Mouse (Mus musculus): ENCODE results near the gene Cebpz. TPM values are rescaled to one million over a fixed set of nuclear protein-coding genes. Genes with fewer than 3 reads are reported as not detected.
A peak's percentile ranks its signal among the peaks of the same experiment; 100 is the strongest.

Gene Cebpz
- total RNA-seq, 1 experiment from 2014 or later, result 117 TPM

DNA sequence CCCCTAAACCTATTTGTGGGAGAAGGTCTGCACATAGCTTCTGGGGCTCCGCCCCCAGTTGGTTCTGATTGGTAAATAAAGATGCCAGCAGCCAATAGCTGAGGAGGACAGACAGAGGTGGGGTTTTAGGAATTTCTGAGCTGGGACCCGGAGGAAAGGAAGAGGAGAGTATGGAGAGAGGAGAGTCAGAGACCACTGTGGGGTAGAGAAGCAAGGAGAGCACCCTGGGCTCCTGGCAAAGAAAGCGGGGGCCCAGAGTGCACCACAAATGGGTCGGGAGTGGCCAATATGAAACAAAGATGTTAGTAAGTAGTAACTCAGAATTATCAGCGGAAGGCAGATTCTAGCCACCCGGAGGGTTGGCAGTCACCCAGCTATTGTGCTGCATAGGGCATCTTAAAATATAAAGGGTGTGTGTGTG lies 24.0 kb downstream of the Cebpz start:
- ATAC-seq (ENCODE audit: extremely low read depth, insufficient number of reproducible peaks, low FRiP score, poor library complexity, severe bottlenecking), result no peak

DNA sequence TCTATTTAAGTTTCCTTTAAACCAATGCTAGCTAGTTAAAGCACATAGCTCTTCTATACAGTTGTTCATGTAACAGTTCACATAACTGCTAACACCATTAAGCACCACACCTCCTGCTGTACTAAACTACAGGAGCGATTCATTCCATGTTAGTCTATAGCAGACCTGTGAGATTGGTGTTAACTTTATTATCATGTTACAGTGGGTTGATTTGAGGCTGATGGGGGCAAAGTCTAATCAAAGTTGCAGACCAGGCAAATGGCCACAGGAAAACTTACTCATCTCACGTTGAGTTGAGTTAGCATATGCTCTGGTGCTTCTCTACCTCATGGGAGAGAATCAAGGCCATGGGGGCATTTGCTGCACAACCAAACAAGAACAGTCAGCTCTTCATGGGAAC lies 27.5 kb downstream of the Cebpz start:
- ATAC-seq (ENCODE audit: extremely low read depth, insufficient number of reproducible peaks, low FRiP score, poor library complexity, severe bottlenecking), result no peak

DNA sequence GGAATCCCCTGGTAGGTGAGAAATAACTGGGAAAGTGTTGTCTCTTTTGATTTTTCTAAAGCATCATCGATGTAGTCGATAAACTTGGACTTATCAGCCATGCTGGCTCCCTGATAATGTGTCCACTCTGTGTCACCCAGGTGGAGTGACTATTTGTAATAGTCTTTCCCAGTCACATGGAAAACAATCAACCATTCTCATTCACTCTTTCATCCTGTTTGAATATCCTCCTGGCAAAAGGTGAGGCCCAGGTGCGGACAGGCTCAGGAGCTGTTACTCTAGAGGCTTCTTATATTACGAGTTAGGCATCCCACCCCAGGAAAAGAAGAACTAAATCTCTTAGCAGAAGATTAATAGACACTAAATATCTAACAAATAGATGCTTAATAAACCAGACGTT lies 30.0 kb downstream of the Cebpz start, which contains the start of gene Sult6b1:
Gene Sult6b1, minus strand, starts transcription at position 101 of the 400 bp plus-strand sequence.
- no peak for ATAC-seq (ENCODE audit: extremely low read depth, insufficient number of reproducible peaks, low FRiP score, poor library complexity, severe bottlenecking)

DNA sequence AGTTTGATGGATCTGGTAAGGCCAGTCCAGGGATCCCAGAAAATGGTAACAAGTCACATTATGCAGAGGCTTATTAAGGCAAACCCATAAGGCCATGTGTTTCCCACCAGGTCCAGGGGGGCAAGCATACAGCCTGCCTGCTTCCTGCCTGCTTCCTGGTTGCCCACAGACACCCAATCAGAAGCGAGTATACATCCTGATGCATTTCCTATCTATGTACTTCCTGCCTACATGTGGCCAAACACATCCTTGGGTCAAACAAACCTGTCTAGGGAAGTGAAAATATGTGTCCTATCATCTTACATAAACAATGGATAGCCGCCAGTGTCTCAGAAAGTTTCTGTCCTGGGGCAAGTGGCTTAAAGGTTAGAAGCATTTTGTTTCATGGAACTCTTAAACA lies 33.7 kb downstream of the Cebpz start:
- no peak for ATAC-seq (ENCODE audit: extremely low read depth, insufficient number of reproducible peaks, low FRiP score, poor library complexity, severe bottlenecking)

DNA sequence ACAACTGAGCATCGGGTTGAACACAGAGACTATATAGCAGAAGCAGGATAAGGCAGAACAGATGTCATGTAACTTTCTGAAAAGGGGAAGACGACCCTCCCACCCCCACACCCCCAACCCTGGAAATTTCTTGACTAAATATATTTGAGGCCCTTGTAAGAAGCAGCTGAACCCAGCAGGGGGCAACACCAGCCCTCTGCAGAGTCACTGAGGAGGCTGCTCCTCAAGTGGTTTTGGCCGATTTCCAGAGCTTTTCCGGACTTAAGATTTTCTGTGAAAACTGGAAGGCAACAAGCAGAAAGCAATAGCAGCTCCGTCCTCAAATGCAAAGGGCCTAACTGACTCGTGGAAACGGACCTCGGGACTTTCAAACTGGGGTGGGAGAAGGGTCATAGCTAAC lies 41.5 kb downstream of the Cebpz start:
- ATAC-seq (ENCODE audit: extremely low read depth, insufficient number of reproducible peaks, low FRiP score, poor library complexity, severe bottlenecking), result no peak

DNA sequence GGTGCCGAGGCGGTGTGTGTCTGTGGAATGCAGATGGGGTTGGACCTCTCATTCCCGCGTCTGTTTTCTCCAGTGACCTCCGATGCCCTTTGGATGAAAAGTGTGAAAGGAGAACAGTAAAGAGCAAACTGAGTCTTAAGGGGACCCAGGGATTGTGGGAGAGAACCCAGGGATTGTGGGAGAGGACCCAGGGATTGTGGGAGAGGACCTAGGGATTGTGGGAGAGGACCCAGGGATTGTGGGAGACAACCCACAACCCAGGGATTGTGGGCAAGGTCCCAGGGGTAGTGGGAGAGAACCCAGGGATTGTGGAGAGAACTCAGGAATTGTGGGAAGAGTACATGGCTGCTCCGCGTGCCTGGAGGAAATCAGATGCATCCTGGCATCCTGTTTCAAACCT lies 41.9 kb downstream of the Cebpz start:
- no peak for ATAC-seq (ENCODE audit: extremely low read depth, insufficient number of reproducible peaks, low FRiP score, poor library complexity, severe bottlenecking)

DNA sequence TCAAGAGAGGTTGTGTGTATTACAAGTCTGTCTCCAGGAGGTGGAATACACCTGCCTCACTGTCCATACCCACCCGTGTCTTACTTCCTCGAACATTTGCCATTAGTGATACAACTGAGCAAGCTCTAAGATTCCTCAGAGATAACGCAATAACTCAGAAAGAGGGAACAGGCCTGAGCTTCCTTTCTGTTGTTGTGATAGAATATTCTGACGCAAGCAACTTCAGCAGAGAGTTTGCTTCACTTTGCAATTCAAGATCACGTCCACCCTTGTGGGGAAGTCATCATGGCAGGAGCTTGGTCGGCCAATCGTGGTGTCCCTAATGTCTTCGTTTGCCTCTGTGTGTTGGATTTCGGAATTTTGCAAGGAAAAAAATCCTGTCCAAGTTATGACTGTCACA lies 45.8 kb downstream of the Cebpz start:
- peak; percentile 55; the same call in 1 of the 2 replicates for ATAC-seq (ENCODE audit: extremely low read depth, insufficient number of reproducible peaks, low FRiP score, poor library complexity, severe bottlenecking)

DNA sequence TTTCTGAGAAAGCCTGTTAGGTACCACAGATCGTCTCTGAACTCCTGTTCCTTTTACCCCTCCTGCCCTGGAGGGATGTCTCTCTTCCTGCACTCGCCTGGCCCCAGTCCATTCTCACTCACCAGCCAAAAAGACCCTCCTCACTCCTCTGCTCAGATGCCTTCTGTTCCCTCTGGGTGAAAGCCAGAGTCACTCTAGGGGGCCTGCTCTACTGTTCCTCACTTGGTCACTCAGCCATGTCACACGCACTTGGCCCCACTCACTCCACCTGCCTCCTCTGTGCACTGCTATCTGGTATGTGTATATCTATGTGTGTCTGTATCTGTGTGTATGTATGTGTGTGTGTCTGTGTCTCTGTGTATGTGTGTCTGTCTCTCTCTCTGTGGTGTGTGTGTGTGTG lies 47.7 kb downstream of the Cebpz start:
- no peak for ATAC-seq (ENCODE audit: extremely low read depth, insufficient number of reproducible peaks, low FRiP score, poor library complexity, severe bottlenecking)

DNA sequence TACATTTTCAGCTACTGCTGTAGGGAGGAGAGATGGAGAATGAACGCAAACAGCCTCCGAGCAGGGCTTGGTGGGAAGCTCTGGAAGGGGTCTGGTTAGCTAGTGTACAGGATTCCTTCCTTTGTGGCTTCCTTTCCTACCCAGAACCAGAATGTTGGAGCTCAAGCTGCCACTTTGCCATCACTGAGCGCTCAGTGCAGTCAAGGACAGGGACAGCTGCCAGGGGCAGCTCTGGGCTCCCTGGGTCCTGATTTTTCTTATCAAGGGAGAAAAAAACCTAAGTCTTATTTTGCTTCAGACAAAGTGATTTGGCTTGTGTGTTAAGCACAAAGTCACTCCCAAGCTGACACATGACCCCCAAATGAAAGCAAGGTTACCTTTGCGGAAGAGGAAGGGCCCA lies 48.3 kb downstream of the Cebpz start:
- no peak for ATAC-seq (ENCODE audit: extremely low read depth, insufficient number of reproducible peaks, low FRiP score, poor library complexity, severe bottlenecking)

DNA sequence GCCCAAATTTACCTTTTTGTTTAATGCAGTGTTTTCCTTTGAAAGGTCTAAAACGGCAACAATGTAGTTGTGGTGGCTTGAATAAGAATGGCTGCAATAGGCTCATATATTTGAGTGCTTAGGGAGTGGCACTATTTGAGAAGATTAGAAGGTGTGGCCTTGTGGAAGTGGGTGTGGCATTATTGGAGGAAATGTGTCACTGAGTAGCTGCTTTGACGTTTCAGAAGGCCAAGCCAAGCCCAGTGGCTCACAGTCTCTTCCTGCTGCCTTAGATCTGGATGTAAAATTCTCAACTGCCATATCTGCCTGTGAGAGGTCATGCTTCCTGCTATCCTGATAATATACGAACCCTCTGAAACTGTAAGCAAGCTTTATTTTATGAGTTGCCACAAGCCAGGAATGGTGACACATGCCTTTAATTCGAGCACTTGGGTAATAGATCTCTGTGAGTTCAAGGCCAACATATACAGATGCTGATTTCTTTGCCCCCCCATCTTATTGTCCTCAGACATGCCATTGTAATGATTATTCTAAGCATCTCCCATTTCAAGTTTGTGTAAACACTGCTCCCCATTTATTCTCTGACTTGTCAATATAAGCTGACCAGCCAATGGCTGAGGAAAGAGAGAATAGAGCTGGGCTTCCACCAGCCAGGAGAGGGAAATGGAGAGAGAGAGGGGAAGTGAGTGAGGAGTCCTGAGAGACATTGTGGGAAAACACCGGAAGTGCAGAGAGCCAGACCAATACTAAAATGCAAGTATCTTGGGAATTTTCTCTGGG lies 51.4 kb downstream of the Cebpz start:
- ATAC-seq (ENCODE audit: extremely low read depth, insufficient number of reproducible peaks, low FRiP score, poor library complexity, severe bottlenecking), result no peak

DNA sequence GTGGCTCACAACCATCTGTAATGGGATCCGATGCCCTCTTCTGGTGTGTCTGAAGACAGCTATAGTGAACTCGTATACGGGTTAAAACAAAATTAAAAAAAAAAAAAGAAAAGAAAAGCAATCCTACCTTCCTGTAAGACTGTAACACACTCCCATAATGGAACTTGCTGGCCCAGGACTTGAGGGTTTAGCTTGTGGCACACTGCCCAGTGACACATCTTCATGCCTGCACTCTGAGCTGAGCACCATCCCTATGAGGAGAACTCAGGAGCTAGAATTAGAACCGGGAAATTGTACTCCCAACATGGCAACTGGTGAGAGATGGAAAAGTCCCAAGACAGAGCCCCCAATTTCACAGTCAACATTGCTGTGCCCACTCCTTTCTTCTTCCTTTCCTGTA lies 53.6 kb downstream of the Cebpz start:
- ATAC-seq (ENCODE audit: extremely low read depth, insufficient number of reproducible peaks, low FRiP score, poor library complexity, severe bottlenecking), result no peak

DNA sequence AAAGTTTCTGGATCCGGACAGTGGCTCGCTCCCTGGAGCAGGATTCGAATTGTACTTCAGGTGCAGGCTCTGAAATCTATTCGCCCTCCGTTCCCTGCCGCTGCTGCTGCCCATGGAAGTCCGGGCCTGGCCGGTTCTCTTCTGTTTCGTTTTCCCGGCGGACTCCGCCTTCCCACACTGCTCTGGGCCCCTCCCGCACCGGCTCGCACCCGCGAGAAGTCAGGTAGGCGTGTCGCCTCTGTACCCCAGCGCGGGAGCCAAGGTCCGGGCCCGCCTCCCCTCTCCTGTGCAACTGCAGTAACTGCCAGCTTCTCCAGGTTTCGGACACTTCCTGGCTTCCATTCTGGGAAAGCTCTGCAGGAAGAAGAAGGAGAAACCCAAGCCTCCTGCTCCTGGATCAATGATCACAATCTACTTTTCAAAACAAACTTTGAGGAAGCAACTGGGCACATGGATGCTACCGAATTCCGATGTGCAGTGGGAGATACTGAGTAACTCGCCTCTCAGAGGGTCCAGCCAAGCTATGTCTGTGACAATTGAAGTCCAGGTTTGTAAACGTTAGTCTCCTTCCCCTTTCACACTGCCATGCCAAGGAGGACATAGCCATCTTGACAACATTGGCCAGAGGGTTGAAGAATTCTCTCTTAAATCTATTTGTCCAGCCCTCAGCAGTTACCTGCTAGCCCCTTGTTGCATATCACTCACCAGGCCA lies 54.3 kb downstream of the Cebpz start, which contains the start of gene Eif2ak2:
Gene Eif2ak2, minus strand, starts transcription at position 173 of the 712 bp plus-strand sequence.
- ATAC-seq (ENCODE audit: extremely low read depth, insufficient number of reproducible peaks, low FRiP score, poor library complexity, severe bottlenecking), result peak; percentile 69; the same call in 1 of the 2 replicates

DNA sequence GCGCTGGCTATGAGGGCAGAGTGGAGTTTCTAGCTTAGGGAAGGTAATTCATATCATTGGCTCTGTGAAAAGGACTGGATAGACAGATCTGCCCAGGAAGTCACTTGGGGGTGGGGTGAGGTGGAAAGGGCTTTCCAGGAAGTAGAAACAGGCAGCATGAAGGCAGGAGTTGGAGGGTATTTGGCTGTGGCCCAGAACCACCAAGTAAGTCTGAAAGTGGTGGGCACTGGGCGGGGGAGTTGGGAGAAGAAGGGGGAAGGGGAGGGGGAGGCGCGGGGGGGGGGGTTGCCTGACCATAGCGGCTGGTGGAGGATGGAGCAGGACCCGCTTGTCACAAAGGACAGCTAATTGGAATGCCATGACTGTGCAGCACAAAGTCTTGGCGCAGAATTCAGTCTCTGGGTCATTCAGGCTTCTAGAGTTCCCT lies 55.0 kb downstream of the Cebpz start:
- peak; percentile 33; the same call in 1 of the 2 replicates for ATAC-seq (ENCODE audit: extremely low read depth, insufficient number of reproducible peaks, low FRiP score, poor library complexity, severe bottlenecking)

DNA sequence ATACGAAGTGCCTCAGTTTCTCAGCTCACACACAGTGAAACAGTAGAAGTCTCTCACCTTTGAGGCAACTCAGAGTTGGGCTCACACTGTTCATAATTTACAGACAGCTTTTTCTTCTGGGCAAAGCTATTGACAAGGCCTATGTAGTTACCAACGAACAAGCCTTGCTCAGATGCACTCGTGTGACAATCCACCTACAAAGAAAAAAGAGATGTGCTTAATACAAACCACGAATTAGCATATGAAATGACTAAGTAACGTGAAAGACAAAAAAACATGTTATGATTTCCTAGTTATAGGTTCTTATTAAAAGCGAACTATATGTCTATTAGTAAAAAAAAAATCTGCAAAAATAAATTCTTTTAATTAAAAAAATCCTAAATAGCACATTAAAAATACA lies 63.0 kb downstream of the Cebpz start:
- ATAC-seq (ENCODE audit: extremely low read depth, insufficient number of reproducible peaks, low FRiP score, poor library complexity, severe bottlenecking), result no peak

Other genes starting within 250 kb of the Cebpz start
- gene Strn, start 199.9 kb downstream of the Cebpz start, total RNA-seq (2017), result 41.8 and 51.0 TPM in 2 replicates
- gene Heatr5b, start 101.7 kb downstream of the Cebpz start, total RNA-seq (2017), result 26.3 and 32.7 TPM in 2 replicates
- gene Gpatch11, start 101.5 kb downstream of the Cebpz start, total RNA-seq (2017), result 41.1 and 60.0 TPM in 2 replicates
- gene Eif2ak2, start 54.5 kb downstream of the Cebpz start, total RNA-seq (2017), result 43.1 and 52.8 TPM in 2 replicates
- not detected in 2 replicates for gene Sult6b1, start 30.1 kb downstream of the Cebpz start, total RNA-seq (2017)
- 35.7 and 39.7 TPM in 2 replicates for gene Cebpzos, start 20.6 kb downstream of the Cebpz start, total RNA-seq (2017)
- 30.1 and 30.5 TPM in 2 replicates for gene Ndufaf7, start 70 bp upstream of the Cebpz start, total RNA-seq (2017)
- gene Prkd3, start 83.8 kb upstream of the Cebpz start, total RNA-seq (2017), result 46.9 and 51.2 TPM in 2 replicates
- 0.74 and 1.9 TPM in 2 replicates for gene Qpct, start 114.8 kb upstream of the Cebpz start, total RNA-seq (2017)